Mouse (Mus musculus): ENCODE measurements at regions not wholly inside any gene's neighbourhood (a gene's known extent, or its start where the extent isn't known, plus 50 kb on each side); places are given as distances from the start of the nearest gene placed in this dataset.

GRCm38 (mm10) chr4:149844971-149845370 lies 70.9 kb upstream of the Slc25a33 start:
- ATAC-seq: no peak
- Histone ChIP-seq H3K27ac (0 out of 2 replicates have a peak overlapping the region, but pooled peaks have one; percentile 3), H3K4me2 (replicated peaks) (no peak overlapping the region), H3K4me1 (replicated peaks) (peaks cover 9% of the 10 kb centered on the region), H3K9me3 (no peaks in the 10 kb centered on the region), H3K4me3 (replicated peaks) (no peak overlapping the region), H3K36me3 (no peaks in the 10 kb centered on the region), H3K9ac (no peak overlapping the region), H3K27me3 (replicated peaks) (no peaks in the 10 kb centered on the region)
- WGBS: 54% methylated on average over 10 of the region's 10 CpGs

- no peak overlapping the region for H3K4me2 ChIP-seq (replicated peaks)
- H3K9me3 ChIP-seq: no peaks in the 10 kb centered on the region
- no peak for ATAC-seq
- WGBS: 32% methylated on average over 9 of the region's 10 CpGs
- no peaks in the 10 kb centered on the region for H3K36me3 ChIP-seq
- no peaks in the 10 kb centered on the region for H3K27me3 ChIP-seq (replicated peaks)
- H3K4me3 ChIP-seq (replicated peaks): no peak overlapping the region
- no peak overlapping the region for H3K9ac ChIP-seq
- H3K27ac ChIP-seq: no peak overlapping the region
- peaks cover 9% of the 10 kb centered on the region for H3K4me1 ChIP-seq (replicated peaks)
Observed at GRCm38 (mm10) chr4:149843736-149844135, 69.7 kb upstream of the Slc25a33 start.

GRCm38 (mm10) chr4:149842906-149843305 lies 68.8 kb upstream of the Slc25a33 start:
- WGBS: 74% methylated on average over 7 of the region's 7 CpGs
- Histone ChIP-seq H3K27ac (no peak overlapping the region), H3K36me3 (no peaks in the 10 kb centered on the region), H3K4me1 (replicated peaks) (peaks cover 9% of the 10 kb centered on the region), H3K27me3 (replicated peaks) (no peaks in the 10 kb centered on the region), H3K9me3 (no peaks in the 10 kb centered on the region), H3K9ac (no peak overlapping the region), H3K4me2 (replicated peaks) (no peak overlapping the region), H3K4me3 (replicated peaks) (no peak overlapping the region)
- no peak for ATAC-seq

GRCm38 (mm10) chr4:149841856-149842255 lies 67.8 kb upstream of the Slc25a33 start:
- no peak overlapping the region for H3K9ac ChIP-seq
- H3K27me3 ChIP-seq (replicated peaks): no peaks in the 10 kb centered on the region
- ATAC-seq: no peak
- no peaks in the 10 kb centered on the region for H3K36me3 ChIP-seq
- H3K27ac ChIP-seq: no peak overlapping the region
- H3K9me3 ChIP-seq: no peaks in the 10 kb centered on the region
- peaks cover 6% of the 10 kb centered on the region; the same call in 1 of the 2 replicates for H3K4me1 ChIP-seq (replicated peaks)
- WGBS: 76% methylated on average over 6 of the region's 6 CpGs
- no peak overlapping the region for H3K4me2 ChIP-seq (replicated peaks)
- no peak overlapping the region for H3K4me3 ChIP-seq (replicated peaks)

DNA sequence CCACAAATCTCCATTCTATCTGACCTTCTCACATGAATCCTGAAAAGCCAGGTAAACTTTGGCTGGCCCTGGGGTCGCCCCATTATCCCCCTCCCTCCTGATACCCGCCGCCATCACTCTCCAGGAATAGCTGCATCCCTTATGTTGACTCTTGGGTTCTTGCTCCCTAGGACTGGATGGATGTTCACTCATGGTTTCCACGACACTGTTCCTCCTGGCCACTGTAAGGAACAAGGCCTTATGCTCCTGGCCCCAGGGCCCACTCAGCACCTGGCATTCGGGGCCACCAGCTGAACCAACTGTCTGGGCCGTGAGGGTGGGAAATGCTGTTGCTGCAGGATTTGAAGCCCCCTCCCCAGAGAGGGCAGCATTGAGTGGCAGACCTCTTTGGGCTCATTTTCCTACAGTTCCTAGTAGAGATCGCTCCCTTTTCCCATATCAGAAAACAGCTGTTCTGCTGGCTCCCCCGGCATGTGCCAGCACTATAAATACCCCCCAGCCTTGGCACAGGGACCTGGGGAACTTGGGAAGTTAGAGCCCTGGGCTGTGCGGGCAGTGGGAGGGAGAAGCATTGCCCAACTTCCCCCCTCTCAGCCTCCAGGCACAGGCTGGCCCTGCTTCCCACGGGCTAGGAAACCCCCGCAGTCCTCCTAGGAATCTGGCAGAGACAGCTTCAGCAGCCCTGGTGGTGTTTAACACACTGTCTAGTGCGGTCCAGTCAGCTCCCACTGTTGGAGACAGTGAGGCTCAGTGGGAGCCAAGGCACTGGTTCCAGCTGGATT lies 66.6 kb upstream of the Slc25a33 start:
- no peaks in the 10 kb centered on the region for H3K9me3 ChIP-seq
- H3K9ac ChIP-seq: no peak overlapping the region
- H3K4me1 ChIP-seq (replicated peaks): 0 out of 2 replicates have a peak, but pooled peaks cover 6% of the 10 kb centered on the region
- 67% methylated on average over 12 of the region's 12 CpGs for WGBS
- H3K36me3 ChIP-seq: no peaks in the 10 kb centered on the region
- no peaks in the 10 kb centered on the region for H3K27me3 ChIP-seq (replicated peaks)
- ATAC-seq: peak; percentile 66
- H3K4me2 ChIP-seq (replicated peaks): no peak overlapping the region
- H3K27ac ChIP-seq: peak overlapping the region; percentile 18; the same call in 1 of the 2 replicates
- no peak overlapping the region for H3K4me3 ChIP-seq (replicated peaks)

DNA sequence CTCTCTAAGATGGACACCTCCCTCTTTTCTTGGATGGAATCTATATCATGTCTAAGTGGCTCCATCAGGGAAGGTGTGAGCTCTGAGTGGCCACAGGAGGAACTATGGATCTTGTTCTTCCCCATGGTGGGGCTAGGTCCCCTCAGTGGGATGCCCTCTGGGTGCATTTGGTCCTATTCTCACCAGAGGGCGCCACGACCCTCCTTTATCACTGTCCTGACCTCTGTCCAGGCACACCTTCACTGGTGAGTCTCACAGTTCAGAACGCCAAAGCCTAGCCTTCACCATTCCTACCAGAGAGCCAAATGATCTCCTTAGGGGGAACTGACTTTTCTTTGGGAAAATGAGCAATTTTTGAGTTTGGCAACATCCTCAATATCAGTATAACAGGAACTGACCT lies 64.6 kb upstream of the Slc25a33 start:
- Histone ChIP-seq H3K4me3 (replicated peaks) (no peak overlapping the region), H3K9me3 (no peaks in the 10 kb centered on the region), H3K4me1 (replicated peaks) (0 out of 2 replicates have a peak, but pooled peaks cover 6% of the 10 kb centered on the region), H3K4me2 (replicated peaks) (no peak overlapping the region), H3K27me3 (replicated peaks) (no peaks in the 10 kb centered on the region), H3K27ac (no peak overlapping the region), H3K36me3 (no peaks in the 10 kb centered on the region), H3K9ac (no peak overlapping the region)
- 11% methylated on average over 3 of the region's 3 CpGs for WGBS
- ATAC-seq: peak; percentile 59; the same call in 1 of the 2 replicates

DNA sequence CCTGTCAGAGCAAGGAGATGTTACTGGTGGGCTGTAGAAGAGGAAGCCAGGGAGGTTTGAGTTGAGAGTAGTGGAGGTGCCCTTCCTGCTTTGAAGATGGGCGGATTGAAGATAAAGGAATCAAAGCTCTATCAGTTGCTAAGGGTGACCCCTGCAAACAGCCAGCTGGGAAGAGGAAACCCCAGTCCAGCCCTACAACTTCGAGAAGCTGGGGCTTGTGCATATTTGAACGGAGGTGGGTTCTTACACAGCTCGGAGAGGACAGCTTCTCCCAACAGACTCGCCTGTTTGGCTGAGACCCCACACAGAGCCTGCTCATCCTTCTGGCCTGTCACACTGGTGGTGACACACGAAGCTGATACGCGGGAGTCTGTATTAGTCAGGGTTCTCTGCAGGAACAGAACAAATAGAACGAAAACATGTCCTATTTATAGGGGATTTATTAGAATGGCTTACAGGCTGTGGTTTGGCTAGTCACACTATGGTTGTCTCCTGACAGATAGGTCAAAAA lies 60.6 kb upstream of the Slc25a33 start:
- H3K4me3 ChIP-seq (replicated peaks): no peak overlapping the region
- H3K27ac ChIP-seq: no peak overlapping the region
- ATAC-seq: no peak
- H3K9me3 ChIP-seq: no peaks in the 10 kb centered on the region
- H3K4me2 ChIP-seq (replicated peaks): no peak overlapping the region
- peaks cover 3% of the 10 kb centered on the region; the same call in 1 of the 2 replicates for H3K4me1 ChIP-seq (replicated peaks)
- WGBS: 60% methylated on average over 9 of the region's 9 CpGs
- H3K27me3 ChIP-seq (replicated peaks): no peaks in the 10 kb centered on the region
- no peaks in the 10 kb centered on the region for H3K36me3 ChIP-seq
- H3K9ac ChIP-seq: no peak overlapping the region

DNA sequence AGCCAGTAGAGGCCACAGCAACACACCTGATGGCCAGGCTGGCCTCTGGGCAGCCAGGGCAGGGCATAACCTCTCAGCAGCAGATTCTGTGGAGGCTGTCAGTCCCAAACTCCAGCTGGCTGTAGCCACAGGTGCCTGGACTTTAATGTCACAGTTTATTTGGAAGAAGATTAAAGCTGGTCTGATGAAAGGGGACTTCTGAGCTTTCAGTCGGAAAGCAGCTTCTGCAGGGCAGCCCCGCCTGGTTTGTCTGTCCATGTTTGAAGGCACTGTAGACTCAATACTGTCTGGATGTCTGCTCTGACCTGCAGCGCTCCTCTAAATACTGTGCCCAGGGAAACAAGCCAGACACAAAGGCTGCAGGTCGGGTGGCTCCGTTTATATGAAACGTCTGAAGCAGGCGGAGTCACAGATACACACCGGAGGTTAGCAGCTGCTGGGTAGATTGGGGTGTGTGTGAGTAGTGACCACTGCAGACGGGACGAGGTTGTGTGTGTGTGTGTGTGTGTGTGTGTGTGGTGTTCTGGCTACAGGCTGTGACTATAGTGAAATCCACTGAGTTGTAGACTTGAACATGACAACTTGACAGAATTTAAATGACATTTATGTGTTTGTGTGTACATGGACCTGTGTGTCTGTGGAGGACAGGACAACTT lies 58.5 kb upstream of the Slc25a33 start:
- no peak overlapping the region for H3K4me3 ChIP-seq (replicated peaks)
- ATAC-seq: peak; percentile 36; the same call in 1 of the 2 replicates
- no peak overlapping the region for H3K4me2 ChIP-seq (replicated peaks)
- H3K4me1 ChIP-seq (replicated peaks): peaks cover 3% of the 10 kb centered on the region; the same call in 1 of the 2 replicates
- no peaks in the 10 kb centered on the region for H3K9me3 ChIP-seq
- no peak overlapping the region for H3K27ac ChIP-seq
- WGBS: 27% methylated on average over 10 of the region's 10 CpGs
- H3K9ac ChIP-seq: no peak overlapping the region
- no peaks in the 10 kb centered on the region for H3K36me3 ChIP-seq
- no peaks in the 10 kb centered on the region for H3K27me3 ChIP-seq (replicated peaks)

DNA sequence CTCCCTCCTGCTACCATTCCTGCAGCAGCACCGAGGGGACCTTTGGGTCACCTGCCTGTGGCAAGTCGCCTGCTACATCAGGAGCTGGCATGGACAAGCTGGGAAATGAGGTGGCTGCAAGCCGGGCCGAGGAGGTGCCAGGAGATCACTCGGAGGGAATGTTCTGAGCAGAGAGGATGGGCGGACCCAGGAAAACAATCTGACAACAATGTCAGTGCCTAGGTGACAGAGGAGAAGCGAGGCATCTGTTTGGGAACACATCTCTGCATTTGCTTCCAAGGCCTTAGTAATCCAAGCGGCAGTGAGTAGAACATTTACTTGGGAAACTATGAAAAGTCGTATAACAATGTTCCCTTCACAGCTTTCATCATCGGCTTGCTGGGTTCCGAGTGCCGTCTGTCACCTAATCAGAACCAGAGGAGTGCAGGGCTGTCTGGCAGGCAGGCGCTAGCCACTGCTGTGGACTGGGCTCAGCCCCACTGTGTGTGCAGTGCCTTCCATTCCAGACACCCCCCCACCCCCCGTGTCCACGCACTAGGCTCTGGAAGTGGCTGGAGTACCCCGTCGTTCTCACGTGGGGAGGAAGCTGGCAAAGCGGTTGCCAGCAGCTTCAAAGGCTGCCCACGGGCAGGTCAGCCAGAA lies 56.6 kb upstream of the Slc25a33 start:
- WGBS: 78% methylated on average over 20 of the region's 20 CpGs
- no peak overlapping the region for H3K4me2 ChIP-seq (replicated peaks)
- no peaks in the 10 kb centered on the region for H3K36me3 ChIP-seq
- no peak overlapping the region for H3K9ac ChIP-seq
- H3K9me3 ChIP-seq: no peaks in the 10 kb centered on the region
- H3K4me1 ChIP-seq (replicated peaks): peaks cover 3% of the 10 kb centered on the region; the same call in 1 of the 2 replicates
- H3K27me3 ChIP-seq (replicated peaks): no peaks in the 10 kb centered on the region
- H3K4me3 ChIP-seq (replicated peaks): no peak overlapping the region
- H3K27ac ChIP-seq: no peak overlapping the region
- ATAC-seq: no peak

DNA sequence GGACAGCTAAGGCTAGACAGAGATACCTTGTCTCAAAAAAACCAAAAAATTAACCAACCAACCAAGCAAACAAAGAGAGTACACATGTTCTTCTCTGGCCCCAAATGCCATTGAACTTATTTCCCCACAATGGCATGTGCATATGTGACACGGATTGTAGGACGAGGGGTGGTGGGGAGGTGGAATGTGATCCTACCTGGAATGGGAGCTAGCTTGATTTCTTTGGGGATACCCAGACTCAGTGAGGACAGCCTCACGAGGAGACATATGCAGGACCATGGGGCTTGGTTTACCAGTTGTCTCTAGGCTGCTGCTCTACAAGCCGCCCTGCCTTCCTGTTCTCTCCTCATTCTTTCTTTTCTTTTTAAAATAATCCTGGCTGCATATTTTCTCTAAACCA lies 55.9 kb upstream of the Slc25a33 start:
- no peak overlapping the region for H3K27ac ChIP-seq
- no peak overlapping the region for H3K4me3 ChIP-seq (replicated peaks)
- H3K36me3 ChIP-seq: no peaks in the 10 kb centered on the region
- no peak overlapping the region for H3K4me2 ChIP-seq (replicated peaks)
- no peaks in the 10 kb centered on the region for H3K27me3 ChIP-seq (replicated peaks)
- H3K9ac ChIP-seq: no peak overlapping the region
- no peaks in the 10 kb centered on the region for H3K9me3 ChIP-seq
- no peak for ATAC-seq
- H3K4me1 ChIP-seq (replicated peaks): peaks cover 3% of the 10 kb centered on the region; the same call in 1 of the 2 replicates
- WGBS: 97% methylated on average over 4 of the region's 4 CpGs

DNA sequence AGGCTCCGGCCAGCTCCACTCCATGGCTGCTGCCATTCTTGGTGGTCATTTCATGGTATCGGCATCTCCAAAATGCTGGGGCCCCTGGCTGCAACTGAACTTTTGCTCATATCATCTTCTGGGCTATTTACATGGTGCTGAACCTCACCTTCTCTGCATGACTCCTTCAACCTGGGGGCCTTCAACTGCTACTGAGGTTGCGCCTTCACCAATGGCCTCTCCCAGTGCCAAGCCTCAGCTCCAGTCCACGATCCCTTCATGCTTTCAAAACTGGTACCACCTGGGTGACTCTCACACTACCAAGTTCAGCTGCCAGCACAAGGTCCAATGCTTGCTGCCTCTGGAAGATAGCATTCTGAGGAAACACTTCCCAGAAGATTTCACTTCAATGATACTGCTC lies 53.7 kb upstream of the Slc25a33 start:
- WGBS: 94% methylated on average over 4 of the region's 4 CpGs
- no peak overlapping the region for H3K27ac ChIP-seq
- H3K4me2 ChIP-seq (replicated peaks): no peak overlapping the region
- no peaks in the 10 kb centered on the region for H3K9me3 ChIP-seq
- H3K4me1 ChIP-seq (replicated peaks): peaks cover 3% of the 10 kb centered on the region; the same call in 1 of the 2 replicates
- no peak overlapping the region for H3K4me3 ChIP-seq (replicated peaks)
- no peaks in the 10 kb centered on the region for H3K36me3 ChIP-seq
- H3K27me3 ChIP-seq (replicated peaks): no peaks in the 10 kb centered on the region
- ATAC-seq: no peak
- no peak overlapping the region for H3K9ac ChIP-seq
